Mouse (Mus musculus) bone marrow, adult 2 months (tissue): ENCODE data around the gene Nos1ap. TPM values are rescaled to one million over a fixed set of nuclear protein-coding genes. Genes with fewer than 3 reads are reported as not detected.

Experiments used
- H3K27ac ChIP-seq: fragments of 200-500 bp; 2 replicates; pipeline ENCODE4 v1.5.1; 2012; ENCODE audit warnings: low read depth, mild to moderate bottlenecking, control low read depth, inconsistent platforms, low read length; ENCODE audit not compliant: control insufficient read depth, poor library complexity, insufficient read depth
- H3K4me1 ChIP-seq: fragments of 200-500 bp; 2 replicates; pipeline ENCODE4 v1.6.1; 2011; ENCODE audit warnings: low read length; ENCODE audit not compliant: control insufficient read depth, insufficient read depth
- H3K4me3 ChIP-seq: fragments of 200-500 bp; replicated peaks from 2 replicates; pipeline ENCODE3; 2011; ENCODE audit warnings: mild to moderate bottlenecking, low read depth, low read length, control low read depth; ENCODE audit not compliant: control insufficient read depth
- CTCF ChIP-seq: fragments of 200-500 bp; IDR thresholded peaks from 2 replicates; pipeline ENCODE4 v1.5.1; 2011; ENCODE audit warnings: low read length, control low read depth; ENCODE audit not compliant: control insufficient read depth, insufficient read depth
- POLR2A ChIP-seq: fragments of 200-500 bp; IDR thresholded peaks from 2 replicates; pipeline ENCODE4 v1.6.1; 2011; ENCODE audit warnings: low read depth, mild to moderate bottlenecking, control low read depth, low read length, borderline replicate concordance; ENCODE audit not compliant: control insufficient read depth
- WGBS: fragments of 180-500 bp; shearing (Covaris S2); methylation state at CpG from one replicate; pipeline ENCODE4 v1.1.7; 2018; 5-methylcytosine and 5-hydroxymethylcytosine counted together
- polyA plus RNA-seq: library from polyadenylated mRNA; stranded (reverse); fragments of >200 nt; gene quantifications from 2 replicates; pipeline ENCODE4 v1.2.4, GENCODE M21; 2011; ENCODE audit warnings: low replicate concordance; ENCODE audit not compliant: missing spikeins, insufficient read depth, insufficient read length

The Nos1ap gene
- polyA plus RNA-seq, 1 experiment, result 68.3 TPM

DNA sequence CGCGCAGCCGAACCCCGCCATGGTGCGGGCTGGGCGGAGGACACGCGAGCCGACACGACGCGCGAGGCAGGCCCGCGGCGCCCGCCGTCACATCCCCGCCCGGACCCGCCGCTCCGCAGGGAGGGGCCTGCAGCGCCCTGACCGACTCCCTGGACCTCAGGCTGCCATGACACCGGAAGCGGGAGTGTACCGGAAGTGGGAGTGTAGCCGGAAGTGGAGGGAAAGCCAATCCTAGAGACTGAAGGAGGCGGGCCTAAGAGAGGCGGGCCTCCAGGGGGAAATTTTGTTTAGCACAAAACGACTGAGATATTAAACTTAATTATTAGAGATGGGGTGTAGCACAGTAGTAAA is 334.1 kb downstream of the Nos1ap start:
- TF ChIP-seq CTCF, result no peak
- TF ChIP-seq POLR2A, result peak; percentile 72; the same call in 1 of the 2 replicates
- WGBS, result 21% methylated on average over 32 of the region's 32 CpGs
- no peaks in the 10 kb centered on the region for H3K4me1 ChIP-seq
- H3K27ac ChIP-seq, result peak overlapping the region; percentile 37; the same call in 1 of the 2 replicates
- H3K4me3 ChIP-seq, result peak overlapping the region; percentile 66

DNA sequence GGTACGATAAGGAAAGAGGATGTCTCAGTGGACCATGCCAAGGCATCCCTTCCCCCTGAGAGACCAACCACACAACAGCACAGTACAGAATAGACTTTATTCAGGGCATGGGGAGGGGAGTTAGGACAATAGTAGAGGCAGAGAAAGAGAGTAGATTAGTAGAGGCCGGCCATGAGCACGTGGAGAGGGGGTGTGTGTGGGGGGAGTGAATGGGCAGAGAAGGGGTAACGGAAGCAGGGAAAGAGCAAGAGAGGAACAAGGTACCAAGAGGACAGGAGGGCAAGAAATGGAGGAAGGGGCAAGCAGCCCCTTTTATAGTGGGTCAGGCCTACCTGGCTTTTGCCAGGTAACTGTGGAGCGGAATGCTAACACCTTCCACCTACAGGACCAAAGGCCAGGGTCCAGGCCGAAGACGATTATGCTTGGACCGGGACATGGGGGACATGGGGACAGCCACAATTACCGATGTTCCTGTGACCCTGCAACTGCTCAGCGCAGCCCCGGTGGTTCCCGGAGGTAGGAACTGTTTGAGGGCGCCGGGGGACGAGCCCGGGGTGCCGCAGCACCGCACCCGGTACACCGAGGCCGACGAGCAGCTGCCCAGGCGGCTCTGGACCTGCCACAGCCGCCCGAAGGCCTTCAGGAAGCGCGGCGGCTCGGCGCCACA is 334.6 kb downstream of the Nos1ap start:
- peak overlapping the region; percentile 66 for H3K4me3 ChIP-seq
- H3K27ac ChIP-seq, result peak overlapping the region; percentile 37; the same call in 1 of the 2 replicates
- 49% methylated on average over 30 of the region's 30 CpGs for WGBS

More for the DNA sequence above, 334.6 kb downstream of the Nos1ap start:
- TF ChIP-seq POLR2A (no peak), CTCF (no peak)
- H3K4me1 ChIP-seq, result no peaks in the 10 kb centered on the region

Other genes with a start within 250 kb of the Nos1ap start
- gene Olfml2b, start 54.7 kb upstream of the Nos1ap start, polyA plus RNA-seq, result 3.8 and 12.8 TPM in 2 replicates